8 mouse cellular contexts compared by ENCODE assay signal in genomic region chr3:105891760-105892571, GRCm38 (mm10). TPM values are rescaled to one million over a fixed set of nuclear protein-coding genes. Genes with fewer than 3 reads are reported as not detected.
A peak's percentile ranks its signal among the peaks of the same experiment; 100 is the strongest.
DNase-seq lines count a peak whose midpoint lies in the region; ATAC-seq lines count a peak whose summit lies in the region.

No protein-coding gene starts in this region.

- intact Hi-C loops in gastrocnemius, postnatal 14 days (cut with DNase I; ENCODE audit: low total_unique reads): no loop called here

- DNase-seq in gastrocnemius, postnatal 14 days: peak; percentile 26
- no peak for DNase-seq in gastrocnemius, adult 8-10 months (ENCODE audit: low spot score in 2 of 2)
- peak; percentile 73 to 88 for DNase-seq in heart, adult 18-20 months
- DNase-seq in kidney, postnatal 10 days: peak; percentile 68
- peak; percentile 82 for DNase-seq in thymus, postnatal 4 days
- DNase-seq in right cerebral cortex, adult 18-20 months: no peak
- DNase-seq in cerebellum, adult 9-11 months: no peak

- ATAC-seq in megakaryocyte progenitor cell, adult 5-6 weeks (replicated peaks; ENCODE audit: poor library complexity): peak; percentile 38

RNA-seq across cellular contexts. Expression of gene Tmigd3, which starts 21.3 kb away (rescaled TPM):
- not detected for total RNA-seq in gastrocnemius, postnatal 14 days (2021)
- under 1 TPM in 1 of 4 experiments, not detected in 3; 0.31 TPM for total RNA-seq in gastrocnemius, adult 8-10 months (2022)
- under 1 TPM in 1 of 2 experiments, not detected in 1; 0.30 TPM for total RNA-seq in heart, adult 18-20 months (2021)
- 0.71 and 1.8 TPM in 2 replicates for total RNA-seq in megakaryocyte progenitor cell, adult 5-6 weeks (2015)
- 0.33 and 2.2 TPM in 2 replicates for total RNA-seq in megakaryocyte progenitor cell, adult 5-6 weeks (2017)

RNA-seq across cellular contexts. Expression of gene Adora3, which starts 21.3 kb away (rescaled TPM):
- total RNA-seq in gastrocnemius, postnatal 14 days (2021): not detected
- total RNA-seq in gastrocnemius, adult 8-10 months (2022): under 1 TPM in 1 of 4 experiments, not detected in 3; 0.40 TPM
- total RNA-seq in heart, adult 18-20 months (2021): not detected
- 0.81 and 1.4 TPM in 2 replicates for total RNA-seq in megakaryocyte progenitor cell, adult 5-6 weeks (2015)
- 0.20 TPM in 1 of 2 replicates, not detected in the other for total RNA-seq in megakaryocyte progenitor cell, adult 5-6 weeks (2017)

RNA-seq across cellular contexts. Expression of gene I830077J02Rik, which starts 40.5 kb away (rescaled TPM):
- total RNA-seq in gastrocnemius, postnatal 14 days (2021): under 1 TPM; 0.44 to 0.74 TPM
- under 1 TPM in 2 of 4 experiments, not detected in 2; 0.17 to 0.43 TPM for total RNA-seq in gastrocnemius, adult 8-10 months (2022)
- total RNA-seq in heart, adult 18-20 months (2021): under 1 TPM; 0.15 to 0.41 TPM
- 33.1 and 45.9 TPM in 2 replicates for total RNA-seq in megakaryocyte progenitor cell, adult 5-6 weeks (2015)
- 19.2 and 22.3 TPM in 2 replicates for total RNA-seq in megakaryocyte progenitor cell, adult 5-6 weeks (2017)

Comparison
In these comparisons a context has a peak if more than half of its experiments do, and no peak if none do; other contexts are left out.
1. DNase-seq: peak in gastrocnemius, postnatal 14 days (single experiment), heart, adult 18-20 months (2 of 2), kidney, postnatal 10 days (single experiment) and thymus, postnatal 4 days (single experiment); none in gastrocnemius, adult 8-10 months (0 of 2), right cerebral cortex, adult 18-20 months (single experiment) and cerebellum, adult 9-11 months (single experiment).
2. RNA of gene I830077J02Rik, which starts 40.5 kb away (total RNA-seq): 19.2 to 45.9 TPM in megakaryocyte progenitor cell, adult 5-6 weeks; 0.44 to 0.74 TPM in gastrocnemius, postnatal 14 days, 0.15 to 0.41 TPM in heart, adult 18-20 months and 0.17 to 0.43 TPM in gastrocnemius, adult 8-10 months; every median in the first group is over 10 times any median in the second.